Mouse (Mus musculus): ENCODE results near the gene Ppp4r4.

DNA sequence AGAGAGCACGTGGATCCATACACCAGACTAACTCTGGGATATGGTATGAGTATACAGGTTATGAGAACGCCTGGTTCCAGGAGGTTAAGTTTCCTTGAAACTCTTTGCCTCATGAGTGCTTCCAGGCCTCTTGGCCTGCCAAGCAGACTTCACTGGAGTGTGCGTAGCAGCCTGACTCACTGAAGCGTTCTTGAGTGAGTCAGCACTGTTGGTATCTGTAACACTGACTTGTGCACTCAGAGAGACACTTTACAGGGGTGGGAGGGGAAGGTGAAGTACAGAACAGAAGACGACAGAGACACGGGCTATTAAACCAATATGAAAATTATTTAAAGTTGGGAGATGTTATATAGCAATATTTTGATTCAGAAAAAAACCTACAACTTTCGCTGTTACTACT, 33.1 kb downstream of the Ppp4r4 start:
- TF ChIP-seq POLR2A (IDR thresholded peaks at IDR 0.05; ENCODE audit: control insufficient read depth, extremely low read depth, insufficient read depth, low read length, poor library complexity): no peak
- TF ChIP-seq CTCF (IDR thresholded peaks at IDR 0.05; ENCODE audit: borderline replicate concordance, control insufficient read depth, extremely low read depth, insufficient read depth, low read length, poor library complexity): no peak

Measured in thymus, adult 2 months (tissue).